21 mouse cellular contexts compared by ENCODE assay signal in the genomic region with DNA sequence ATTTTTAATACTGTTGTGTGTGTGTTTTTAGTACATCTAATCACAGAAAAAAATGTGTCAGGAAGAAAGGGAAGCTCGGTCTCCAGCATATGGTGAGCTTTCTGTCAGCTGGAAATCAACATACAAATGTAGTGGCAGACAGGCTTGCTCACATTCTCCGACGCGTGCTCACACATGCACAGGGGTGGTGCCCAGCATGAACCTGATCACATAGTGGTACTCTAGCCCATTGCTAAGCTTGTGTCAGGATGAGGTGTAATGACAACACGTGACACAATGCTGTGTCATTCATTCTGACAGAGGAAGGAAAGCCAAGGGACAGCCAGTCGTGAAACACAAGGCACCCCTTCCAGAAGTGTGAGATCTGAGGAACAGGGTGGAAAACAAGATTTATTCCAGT.
"Had no signal": no experiment of that assay in that cellular context is flagged by ENCODE, and none has a peak within 500 bp of the region (broad histone marks: within the 10 kb centered on the region; RNA-seq: fewer than 3 reads in every experiment).

No protein-coding gene starts in this region.

- H3K27ac ChIP-seq: limb, embryonic 10.5 days; limb, embryonic 13.5 days; liver, embryonic 12.5 days; liver, embryonic 15.5 days; lung, embryonic 15.5 days; midbrain, embryonic 12.5 days; midbrain, embryonic 15.5 days; neural tube, embryonic 12.5 days; neural tube, embryonic 15.5 days; stomach, embryonic 15.5 days had no signal

- ATAC-seq: liver, embryonic 12.5 days; midbrain, embryonic 15.5 days had no signal

- H3K9me3 ChIP-seq: limb, embryonic 10.5 days; limb, embryonic 13.5 days; liver, embryonic 12.5 days; liver, embryonic 15.5 days; lung, embryonic 15.5 days; midbrain, embryonic 12.5 days; midbrain, embryonic 15.5 days; neural tube, embryonic 12.5 days; neural tube, embryonic 15.5 days; stomach, embryonic 15.5 days had no signal

- DNase-seq: kidney, adult 9 months; kidney, postnatal 14 days; kidney, postnatal 4 days; liver; lung, adult 18-20 months; lung, postnatal 10 days; lung, postnatal 36 days; right cerebral cortex, adult 18-20 months; right cerebral cortex, postnatal 14 days; right cerebral cortex, postnatal 4 days; thymus, postnatal 25 days had no signal

- H3K36me3 ChIP-seq: limb, embryonic 10.5 days; limb, embryonic 13.5 days; liver, embryonic 12.5 days; liver, embryonic 15.5 days; lung, embryonic 15.5 days; midbrain, embryonic 12.5 days; midbrain, embryonic 15.5 days; neural tube, embryonic 12.5 days; neural tube, embryonic 15.5 days; stomach, embryonic 15.5 days had no signal

- H3K4me2 ChIP-seq: limb, embryonic 13.5 days; liver, embryonic 12.5 days; liver, embryonic 15.5 days; lung, embryonic 15.5 days; midbrain, embryonic 12.5 days; midbrain, embryonic 15.5 days; neural tube, embryonic 12.5 days; neural tube, embryonic 15.5 days; stomach, embryonic 15.5 days had no signal

- H3K4me3 ChIP-seq: limb, embryonic 10.5 days; limb, embryonic 13.5 days; liver, embryonic 12.5 days; liver, embryonic 15.5 days; lung, embryonic 15.5 days; midbrain, embryonic 12.5 days; midbrain, embryonic 15.5 days; neural tube, embryonic 12.5 days; neural tube, embryonic 15.5 days; stomach, embryonic 15.5 days had no signal

- H3K27me3 ChIP-seq: limb, embryonic 13.5 days; liver, embryonic 12.5 days; liver, embryonic 15.5 days; lung, embryonic 15.5 days; midbrain, embryonic 12.5 days; midbrain, embryonic 15.5 days; neural tube, embryonic 12.5 days; neural tube, embryonic 15.5 days; stomach, embryonic 15.5 days had no signal

- H3K9ac ChIP-seq: limb, embryonic 13.5 days; liver, embryonic 12.5 days; liver, embryonic 15.5 days; lung, embryonic 15.5 days; midbrain, embryonic 12.5 days; midbrain, embryonic 15.5 days; neural tube, embryonic 12.5 days; neural tube, embryonic 15.5 days; stomach, embryonic 15.5 days had no signal

- H3K4me1 ChIP-seq: limb, embryonic 13.5 days; liver, embryonic 12.5 days; liver, embryonic 15.5 days; lung, embryonic 15.5 days; neural tube, embryonic 15.5 days; stomach, embryonic 15.5 days had no signal
